Mouse (Mus musculus) heart, adult 2 months (tissue): Measurements from ENCODE around the gene Mycs. TPM values are rescaled to one million over a fixed set of nuclear protein-coding genes. Genes with fewer than 3 reads are reported as not detected.

Source experiments
- DNase-seq, 2 experiments: peaks; one replicate each; pipeline ENCODE4 v3.0.0; 2021
- H3K27ac ChIP-seq: fragments of 200-600 bp; 2 replicates; pipeline ENCODE4 v1.8.1; 2022
- H3K27me3 ChIP-seq: fragments of 200-500 bp; 2 replicates; pipeline ENCODE4 v1.6.1; 2012; ENCODE audit warnings: mild to moderate bottlenecking, low read length, inconsistent platforms, mixed read lengths; ENCODE audit not compliant: control insufficient read depth, insufficient read depth
- H3K36me3 ChIP-seq: fragments of 200-500 bp; 2 replicates; pipeline ENCODE4 v1.6.1; 2012; ENCODE audit warnings: low read length, inconsistent platforms; ENCODE audit not compliant: control insufficient read depth, insufficient read depth
- H3K4me1 ChIP-seq: fragments of 200-500 bp; 2 replicates; pipeline ENCODE4 v1.6.1; 2011; ENCODE audit warnings: low read length; ENCODE audit not compliant: control insufficient read depth, insufficient read depth
- H3K4me3 ChIP-seq: fragments of 200-600 bp; 2 replicates; pipeline ENCODE4 v1.8.1; 2022
- H3K79me2 ChIP-seq: fragments of 200-500 bp; replicated peaks from 2 replicates; pipeline ENCODE4 v1.6.1; 2012; ENCODE audit warnings: mild to moderate bottlenecking, inconsistent platforms, low read length, moderate library complexity, mixed read lengths; ENCODE audit not compliant: control insufficient read depth, insufficient read depth
- H3K9ac ChIP-seq: fragments of 200-500 bp; 2 replicates; pipeline ENCODE4 v1.6.1; 2012; ENCODE audit warnings: low read depth, mild to moderate bottlenecking, control low read depth, inconsistent platforms, low read length, mixed read lengths
- CTCF ChIP-seq: fragments of 200-600 bp; IDR thresholded peaks from 2 replicates; pipeline ENCODE4 v1.8.1; 2022; ENCODE audit warnings: antibody characterized with exemption, mild to moderate bottlenecking, moderate library complexity
- EP300 ChIP-seq: fragments of 200-500 bp; IDR thresholded peaks from 2 replicates; pipeline ENCODE4 v1.6.1; 2011; ENCODE audit warnings: low read depth, low read length, control low read depth; ENCODE audit not compliant: insufficient read depth
- POLR2A ChIP-seq: fragments of 200-500 bp; IDR thresholded peaks from 2 replicates; pipeline ENCODE4 v1.6.1; 2011; ENCODE audit warnings: mild to moderate bottlenecking, low read depth, low read length, control low read depth; ENCODE audit not compliant: insufficient read depth
- WGBS: fragments of 180-500 bp; shearing (Covaris S2); methylation state at CpG from one replicate; pipeline ENCODE4 v1.1.7; 2018; 5-methylcytosine and 5-hydroxymethylcytosine counted together
- intact Hi-C: fragments of 180-260 bp; cut with DNase I; formaldehyde crosslinking; loops from one replicate; pipeline ENCODE4 v1.15.1; 2025
- long read RNA-seq: library from polyadenylated mRNA; stranded (forward); transcript quantifications from one replicate; pipeline ENCODE4 v2.0.0, GENCODE M21; 2021
- polyA plus RNA-seq: library from polyadenylated mRNA; depleted of rRNA; stranded (reverse); fragments of >200 nt; gene quantifications from 2 replicates; pipeline ENCODE4 v1.2.3, GENCODE M21; 2012; rRNA removed
- total RNA-seq, 2 experiments: library from RNA; stranded (reverse); gene quantifications; 2 replicates each; pipeline ENCODE4 v1.2.3; 2021

The Mycs gene
- total RNA-seq = not detected
- polyA plus RNA-seq = not detected in 2 replicates
- long read RNA-seq = 0 reads

DNA sequence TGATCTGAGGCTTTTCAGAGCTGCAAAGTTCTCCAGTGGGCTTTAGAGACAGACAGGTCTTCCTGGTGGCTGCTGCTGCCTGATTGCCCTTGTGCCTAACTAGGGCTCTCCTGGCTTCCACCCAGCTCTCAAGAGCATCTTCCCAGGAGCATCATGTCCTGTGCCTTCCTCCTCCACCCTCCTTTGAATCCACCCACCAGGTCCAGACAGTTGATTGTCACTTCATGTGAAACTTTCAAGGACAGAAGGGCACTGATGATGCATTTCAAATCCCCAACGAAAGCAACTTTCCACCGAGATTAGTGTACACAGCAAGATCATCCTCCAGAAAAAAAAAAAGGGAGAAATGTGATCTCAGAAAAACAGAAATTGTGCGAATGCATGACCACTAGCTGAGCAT is at the start of gene Mycs:
Mycs (minus strand) TSS at position 101 of the 400 bp plus-strand sequence.
- H3K79me2 ChIP-seq = no peaks in the 10 kb centered on the region
- H3K4me3 ChIP-seq = no peak within 1 kb of the TSS
- intact Hi-C loops = no loop called here

DNA sequence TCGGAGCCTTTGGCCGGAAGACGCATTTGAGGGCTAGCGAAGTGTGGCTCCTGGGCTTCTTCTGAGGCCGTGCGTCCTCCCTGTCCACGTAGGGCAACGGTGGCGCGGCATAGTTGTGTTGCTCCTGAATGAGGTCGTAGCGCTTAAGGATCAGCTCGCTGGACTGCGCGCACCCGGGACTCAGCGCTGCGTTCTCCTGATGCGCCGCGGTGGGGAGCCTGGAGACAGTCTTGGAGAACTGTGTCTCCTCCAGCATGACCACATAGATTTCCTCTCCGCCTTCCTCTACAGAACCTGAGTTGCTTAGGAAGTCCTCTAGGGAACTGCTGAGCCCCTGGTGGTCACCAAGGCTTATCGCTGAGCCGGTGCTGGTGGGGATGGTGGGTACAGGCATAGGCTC is 1.0 kb downstream of the Mycs start:
- intact Hi-C loops = no loop called here
- TF ChIP-seq POLR2A (no peak), CTCF (no peak), EP300 (no peak)
- H3K79me2 ChIP-seq = no peaks in the 10 kb centered on the region
- no peaks in the 10 kb centered on the region for H3K27me3 ChIP-seq
- H3K27ac ChIP-seq = no peak overlapping the region
- DNase-seq = no peak
- no peaks in the 10 kb centered on the region for H3K36me3 ChIP-seq
- no peaks in the 10 kb centered on the region for H3K4me1 ChIP-seq
- 18% methylated on average over 24 of the region's 24 CpGs for WGBS
- no peak overlapping the region for H3K9ac ChIP-seq
- H3K4me3 ChIP-seq = no peak overlapping the region

More for the DNA sequence above, at the start of gene Mycs:
- no peak within 1 kb of the TSS for H3K27ac ChIP-seq
- H3K4me1 ChIP-seq = no peaks in the 10 kb centered on the region
- DNase-seq = no peak
- no peaks in the 10 kb centered on the region for H3K36me3 ChIP-seq
- 71% methylated on average over 3 of the region's 3 CpGs for WGBS
- H3K27me3 ChIP-seq = no peaks in the 10 kb centered on the region
- no peak for TF ChIP-seq POLR2A
- no peak for TF ChIP-seq EP300
- no peak for TF ChIP-seq CTCF
- H3K9ac ChIP-seq = no peak within 1 kb of the TSS

Other genes starting within 250 kb of the Mycs start
- gene Btbd35f7, start 199.8 kb upstream of the Mycs start, total RNA-seq = not detected
- not detected in 2 replicates for gene Btbd35f7, start 199.8 kb upstream of the Mycs start, polyA plus RNA-seq